Mouse (Mus musculus) neural tube, embryonic 11.5 days (tissue): ENCODE results near the gene Arl1. TPM values are rescaled to one million over a fixed set of nuclear protein-coding genes. Genes with fewer than 3 reads are reported as not detected.
"Not testable (repeated sequence)": the region's sequence is repeated elsewhere in the genome, so short reads cannot be mapped to it uniquely, and the experiment has no call there.

Source experiments
- ATAC-seq: fragments of 200-750 bp; cut with Nextera tagmentation; 2 replicates; pipeline ENCODE4 v1.8.0; 2017; ENCODE audit warnings: moderate number of reproducible peaks, mild to moderate bottlenecking, moderate TSS enrichment, moderate library complexity; ENCODE audit not compliant: insufficient read depth, low FRiP score, low TSS enrichment
- DNase-seq: peaks from one replicate; pipeline ENCODE4 v3.0.0-alpha.2; 2015; ENCODE audit warnings: low spot score
- H3K27ac ChIP-seq: fragments of 300-500 bp; sonication (generic); 2 replicates; pipeline ENCODE4 v1.5.1; 2014; ENCODE audit warnings: low read depth, mild to moderate bottlenecking, low read length
- H3K27me3 ChIP-seq: fragments of 300-500 bp; sonication (generic); 2 replicates; pipeline ENCODE4 v1.6.1; 2014; ENCODE audit warnings: mild to moderate bottlenecking, low read length, mixed read lengths; ENCODE audit not compliant: control insufficient read depth, insufficient read depth
- H3K36me3 ChIP-seq: fragments of 300-500 bp; sonication (generic); 2 replicates; pipeline ENCODE4 v1.6.1; 2014; ENCODE audit warnings: mild to moderate bottlenecking, low read length, moderate library complexity, mixed read lengths; ENCODE audit not compliant: control insufficient read depth, insufficient read depth
- H3K4me1 ChIP-seq: fragments of 300-500 bp; sonication (generic); 2 replicates; pipeline ENCODE4 v1.6.1; 2014; ENCODE audit warnings: low read length, mixed read lengths; ENCODE audit not compliant: control insufficient read depth, insufficient read depth
- H3K4me2 ChIP-seq: fragments of 300-500 bp; sonication (generic); 2 replicates; pipeline ENCODE4 v1.6.1; 2014; ENCODE audit warnings: low read depth, mild to moderate bottlenecking, moderate library complexity
- H3K4me3 ChIP-seq: fragments of 300-500 bp; sonication (generic); 2 replicates; pipeline ENCODE4 v1.5.1; 2014; ENCODE audit warnings: low read depth, low read length
- H3K9ac ChIP-seq: fragments of 300-500 bp; sonication (generic); 2 replicates; pipeline ENCODE4 v1.6.1; 2014; ENCODE audit warnings: mild to moderate bottlenecking, low read length
- H3K9me3 ChIP-seq: fragments of 300-500 bp; sonication (generic); 2 replicates; pipeline ENCODE4 v1.6.1; 2016; ENCODE audit warnings: low read length; ENCODE audit not compliant: control insufficient read depth
- WGBS: fragments of 180-500 bp; shearing (Covaris S2); extraction: QIAGEN DNeasy Blood & Tissue Kit; methylation state at CpG from one replicate; pipeline ENCODE4 v1.1.7; 2014; 5-methylcytosine and 5-hydroxymethylcytosine counted together
- polyA plus RNA-seq: library from polyadenylated mRNA; unstranded; fragments of >200 nt; fragmentation: Nextera tagmentation; extraction: Ambion mirVana; gene quantifications from 2 replicates; pipeline ENCODE4 v1.2.1, GENCODE M21; 2014

The Arl1 gene
- polyA plus RNA-seq, 1 experiment from 2014 or later = 161 TPM

- Histone ChIP-seq H3K9ac (no peak overlapping the region), H3K4me2 (no peak overlapping the region), H3K9me3 (no peaks in the 10 kb centered on the region), H3K4me3 (no peak overlapping the region), H3K27ac (no peak overlapping the region), H3K27me3 (no peaks in the 10 kb centered on the region), H3K4me1 (no peaks in the 10 kb centered on the region), H3K36me3 (peaks cover 13% of the 10 kb centered on the region; the same call in 1 of the 2 replicates)
- WGBS = 84% methylated on average over 1 of the region's 1 CpGs
- no peak for ATAC-seq
- DNase-seq = no peak
These were observed 9.2 kb downstream of the Arl1 start for GRCm38 (mm10) chr10:88739818-88740217.

DNA sequence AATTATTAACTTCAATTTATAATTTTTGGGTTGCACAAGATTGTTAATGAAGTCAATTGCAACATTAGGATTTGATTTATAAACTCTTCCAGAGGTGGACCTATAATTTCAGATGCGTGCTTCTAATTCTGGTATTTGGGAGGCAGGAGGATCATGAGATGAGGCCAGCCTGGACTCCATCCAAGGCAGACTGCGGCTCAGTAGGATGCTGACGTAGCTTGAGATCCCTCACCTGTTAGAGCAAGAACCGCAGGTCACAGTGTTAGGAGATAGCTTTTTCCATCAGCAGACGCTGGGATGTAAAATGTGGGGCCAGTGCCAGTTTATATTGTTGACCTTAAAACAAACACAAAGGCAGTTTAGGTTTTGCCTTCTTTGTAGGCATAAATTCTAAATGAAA, 10.1 kb downstream of the Arl1 start:
- ATAC-seq (no peak), DNase-seq (no peak)
- Histone ChIP-seq H3K9ac (no peak overlapping the region), H3K27me3 (no peaks in the 10 kb centered on the region), H3K4me2 (no peak overlapping the region), H3K27ac (no peak overlapping the region), H3K4me3 (no peak overlapping the region), H3K4me1 (no peaks in the 10 kb centered on the region), H3K9me3 (no peaks in the 10 kb centered on the region), H3K36me3 (peaks cover 13% of the 10 kb centered on the region; the same call in 1 of the 2 replicates)
- WGBS = 92% methylated on average over 5 of the region's 5 CpGs

- Histone ChIP-seq H3K4me1 (no peaks in the 10 kb centered on the region), H3K9me3 (no peaks in the 10 kb centered on the region), H3K36me3 (peaks cover 13% of the 10 kb centered on the region; the same call in 1 of the 2 replicates), H3K27me3 (no peaks in the 10 kb centered on the region), H3K4me2 (no peak overlapping the region), H3K4me3 (no peak overlapping the region), H3K9ac (no peak overlapping the region), H3K27ac (no peak overlapping the region)
- 89% methylated on average over 2 of the region's 2 CpGs for WGBS
- DNase-seq = no peak
- ATAC-seq = no peak
These were observed 10.8 kb downstream of the Arl1 start for GRCm38 (mm10) chr10:88741426-88741825.

- Histone ChIP-seq H3K4me1 (no peaks in the 10 kb centered on the region), H3K4me2 (no peak overlapping the region), H3K27ac (no peak overlapping the region), H3K36me3 (peaks cover 8% of the 10 kb centered on the region), H3K9ac (no peak overlapping the region), H3K27me3 (no peaks in the 10 kb centered on the region), H3K9me3 (no peaks in the 10 kb centered on the region), H3K4me3 (no peak overlapping the region)
- ATAC-seq (no peak), DNase-seq (no peak)
- 96% methylated on average over 13 of the region's 13 CpGs for WGBS
These were observed 31.0 kb downstream of the Arl1 start for GRCm38 (mm10) chr10:88761524-88762212.

- Histone ChIP-seq H3K4me1 (no peaks in the 10 kb centered on the region), H3K36me3 (peaks cover 8% of the 10 kb centered on the region), H3K27me3 (no peaks in the 10 kb centered on the region), H3K4me3 (no peak overlapping the region), H3K9me3 (no peaks in the 10 kb centered on the region), H3K27ac (no peak overlapping the region), H3K4me2 (no peak overlapping the region), H3K9ac (no peak overlapping the region)
- DNase-seq (no peak), ATAC-seq (no peak)
- WGBS = 91% methylated on average over 15 of the region's 15 CpGs
These were observed 34.9 kb downstream of the Arl1 start for GRCm38 (mm10) chr10:88765431-88766142.

DNA sequence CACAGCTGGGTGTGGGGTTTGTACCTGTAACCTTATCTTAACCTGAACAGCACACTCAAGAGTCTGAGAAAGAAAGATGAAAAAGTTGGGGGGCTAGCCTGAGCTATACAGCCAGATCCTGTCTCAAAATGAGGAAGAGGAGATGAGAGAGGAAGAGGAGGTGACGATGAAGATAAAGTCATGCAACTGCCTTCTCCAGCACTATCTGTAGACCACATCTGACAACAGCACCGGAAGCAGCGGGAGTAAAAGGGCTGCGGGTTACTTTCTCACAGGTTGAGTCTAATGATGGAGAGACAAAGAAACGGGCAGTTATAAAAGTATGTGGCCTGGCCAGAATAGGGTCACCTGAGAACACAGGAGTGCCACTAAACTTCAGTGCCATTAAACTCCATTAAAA, 38.3 kb downstream of the Arl1 start:
- Histone ChIP-seq H3K27ac (no peak overlapping the region), H3K4me2 (no peak overlapping the region), H3K4me3 (no peak overlapping the region), H3K36me3 (peaks cover 3% of the 10 kb centered on the region), H3K4me1 (no peaks in the 10 kb centered on the region), H3K9me3 (no peaks in the 10 kb centered on the region), H3K9ac (no peak overlapping the region), H3K27me3 (no peaks in the 10 kb centered on the region)
- no peak for ATAC-seq
- 95% methylated on average over 5 of the region's 5 CpGs for WGBS
- no peak for DNase-seq

DNA sequence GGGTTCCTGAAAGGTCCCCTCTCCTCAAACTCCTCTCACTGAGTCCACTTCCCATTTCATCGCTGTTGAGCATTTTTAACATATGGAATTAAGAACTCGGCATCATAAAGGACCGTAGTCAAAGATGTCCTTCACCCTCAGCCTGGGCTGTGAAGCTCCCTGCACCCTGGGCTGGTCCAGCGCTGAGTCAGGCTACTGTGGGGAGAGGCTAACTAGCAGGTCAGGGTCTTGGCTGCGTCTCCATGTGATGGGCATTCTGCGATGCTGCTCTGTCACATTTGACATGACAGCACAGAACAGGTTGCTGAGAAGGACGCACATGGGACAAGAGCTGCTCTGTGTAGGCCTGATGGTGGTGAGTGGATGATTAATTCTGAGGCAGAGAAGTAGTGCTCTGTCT, 39.0 kb downstream of the Arl1 start:
- H3K9ac ChIP-seq = no peak overlapping the region
- H3K4me3 ChIP-seq = no peak overlapping the region
- H3K4me1 ChIP-seq = no peaks in the 10 kb centered on the region
- ATAC-seq (no peak), DNase-seq (no peak)
- no peaks in the 10 kb centered on the region for H3K27me3 ChIP-seq
- no peak overlapping the region for H3K27ac ChIP-seq
- peaks cover 3% of the 10 kb centered on the region for H3K36me3 ChIP-seq
- 97% methylated on average over 7 of the region's 7 CpGs for WGBS
- no peak overlapping the region for H3K4me2 ChIP-seq
- no peaks in the 10 kb centered on the region for H3K9me3 ChIP-seq

GRCm38 (mm10) chr10:88772965-88773364, 42.3 kb downstream of the Arl1 start:
- not testable (repeated sequence) for H3K27me3 ChIP-seq, ATAC-seq, H3K9ac ChIP-seq, H3K36me3 ChIP-seq, H3K4me2 ChIP-seq, H3K27ac ChIP-seq, H3K4me3 ChIP-seq, DNase-seq, H3K9me3 ChIP-seq, H3K4me1 ChIP-seq
- WGBS = 91% methylated on average over 5 of the region's 5 CpGs

- ATAC-seq (no peak), DNase-seq (no peak)
- Histone ChIP-seq H3K9ac (no peak overlapping the region), H3K4me3 (no peak overlapping the region), H3K27me3 (no peaks in the 10 kb centered on the region), H3K36me3 (peaks cover 5% of the 10 kb centered on the region), H3K27ac (no peak overlapping the region), H3K4me2 (no peak overlapping the region), H3K4me1 (no peaks in the 10 kb centered on the region), H3K9me3 (no peaks in the 10 kb centered on the region)
- 88% methylated on average over 6 of the region's 6 CpGs for WGBS
These were observed 45.5 kb downstream of the Arl1 start for GRCm38 (mm10) chr10:88776206-88776605.
